Mouse (Mus musculus) hematopoietic stem cell, adult 5-6 weeks (primary cell): ENCODE measurements at regions not wholly inside any gene's neighbourhood (a gene's known extent, or its start where the extent isn't known, plus 50 kb on each side); places are given as distances from the start of the nearest gene placed in this dataset.
A peak's percentile ranks its signal among the peaks of the same experiment; 100 is the strongest.
"Not testable (repeated sequence)": the region's sequence is repeated elsewhere in the genome, so short reads cannot be mapped to it uniquely, and the experiment has no call there.

Experiments used
- ATAC-seq, 2 experiments: fragments of 125-278 bp in 1 of 2; replicated peaks in 1 of 2; 2 replicates each; pipeline ENCODE4 v1.8.0; 2016 to 2017; ENCODE audit warnings: inconsistent platforms in 2 of 2, mild to moderate bottlenecking in 2 of 2, moderate number of reproducible peaks in 2 of 2, low read depth in 1 of 2, moderate TSS enrichment in 1 of 2; ENCODE audit not compliant: low FRiP score in 2 of 2, poor library complexity in 2 of 2, severe bottlenecking in 2 of 2, insufficient read depth in 1 of 2, low TSS enrichment in 1 of 2

DNA sequence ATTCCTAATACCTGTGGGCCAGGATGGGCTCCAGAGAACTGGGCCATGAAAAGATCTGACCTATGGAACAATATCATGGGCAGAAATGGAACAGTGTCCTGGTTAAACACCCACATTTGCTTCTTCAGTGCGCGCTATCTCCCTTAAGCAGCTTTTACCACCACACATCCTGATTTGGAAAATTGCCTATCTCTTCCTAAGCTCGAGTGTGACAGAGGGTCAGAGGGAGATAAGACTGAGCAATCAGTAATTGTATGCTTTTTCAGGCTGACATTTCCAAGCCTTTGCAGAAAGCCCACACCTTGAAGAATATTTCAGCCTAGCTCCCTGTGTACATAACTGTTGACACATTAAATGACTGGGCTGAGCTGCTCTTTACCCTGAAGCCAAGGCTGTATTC lies 93.5 kb upstream of the Atxn1 start:
- peak; percentile 21 to 32; a peak in 2 of 4 replicates for ATAC-seq

DNA sequence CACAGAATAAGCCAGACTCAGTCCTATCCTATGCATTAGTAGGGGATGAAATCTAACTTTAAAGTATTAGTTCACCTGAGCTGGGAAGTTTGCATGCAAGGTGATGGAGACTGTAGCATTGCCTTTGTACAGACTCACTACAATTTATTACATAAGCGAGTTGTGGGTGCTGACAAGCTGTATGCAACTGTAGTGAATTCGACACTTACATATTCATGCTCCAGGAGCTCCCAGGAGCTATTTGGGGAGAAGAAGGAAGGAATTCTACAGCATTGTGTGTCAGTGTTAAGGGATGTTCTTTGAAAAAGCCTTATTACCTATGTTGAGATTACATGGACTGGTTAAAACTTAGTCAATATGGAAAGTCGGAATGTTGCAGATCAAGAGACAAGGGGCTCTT lies 90.6 kb upstream of the Atxn1 start:
- no peak for ATAC-seq

DNA sequence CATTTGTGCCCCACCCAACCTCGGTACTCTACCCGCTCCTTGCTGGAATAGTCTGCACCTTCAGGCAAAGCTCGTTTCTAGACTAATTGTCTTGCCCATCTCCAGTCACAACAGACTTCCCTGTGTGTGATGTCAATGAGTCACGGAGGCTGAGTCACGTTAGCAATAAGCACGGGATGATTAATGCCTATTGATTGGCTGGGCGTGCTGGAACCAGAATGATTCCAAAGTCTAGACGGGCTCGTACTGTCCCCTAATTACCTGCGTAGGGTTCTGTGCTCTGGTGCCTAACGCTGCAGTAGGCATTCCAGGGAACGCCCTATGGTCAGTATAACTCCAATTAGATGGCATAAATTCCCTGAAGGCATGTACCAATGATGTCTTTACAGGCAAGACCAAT lies 78.8 kb upstream of the Atxn1 start:
- ATAC-seq = no peak

DNA sequence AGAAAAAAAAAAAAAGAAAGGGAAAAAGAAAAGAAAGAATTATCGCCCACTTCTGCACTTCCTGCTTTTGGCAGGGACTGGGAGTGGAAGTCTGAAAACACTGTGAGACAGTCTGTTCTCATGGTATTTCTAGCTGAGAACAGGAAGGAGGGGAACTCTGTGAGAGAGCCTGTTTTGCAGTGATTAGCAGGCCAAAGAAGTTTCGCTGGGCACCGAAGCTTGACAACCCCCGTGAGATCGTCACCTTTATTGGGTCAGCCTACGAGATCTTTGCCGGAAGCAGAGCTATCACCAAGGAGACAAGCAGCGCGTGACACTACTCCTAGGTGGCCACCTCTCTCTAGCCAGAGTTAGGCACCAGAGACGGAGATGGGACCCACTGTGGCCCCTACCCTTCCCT lies 78.2 kb upstream of the Atxn1 start:
- ATAC-seq = peak; percentile 68 to 72; a peak in 3 of 4 replicates

DNA sequence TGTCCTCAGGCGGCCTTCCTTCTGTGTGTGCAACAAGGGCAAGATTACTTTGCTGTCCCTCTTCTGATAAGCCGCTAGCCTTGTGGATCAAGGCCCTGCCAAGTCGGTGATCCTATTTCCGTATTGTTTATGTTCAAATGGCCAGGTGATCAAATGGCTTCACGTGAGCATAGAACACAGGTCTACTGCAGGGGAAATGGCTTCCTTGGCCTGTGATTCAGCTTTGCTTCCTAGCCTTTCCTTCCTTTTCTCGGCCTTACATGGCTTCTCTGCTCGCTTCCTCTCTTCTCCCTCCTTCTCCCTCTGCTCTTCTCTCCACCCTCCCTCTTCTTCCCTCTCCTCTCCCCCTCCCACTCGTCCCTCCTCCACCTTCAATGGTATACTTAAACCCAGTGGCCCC lies 77.4 kb upstream of the Atxn1 start:
- ATAC-seq = no peak

DNA sequence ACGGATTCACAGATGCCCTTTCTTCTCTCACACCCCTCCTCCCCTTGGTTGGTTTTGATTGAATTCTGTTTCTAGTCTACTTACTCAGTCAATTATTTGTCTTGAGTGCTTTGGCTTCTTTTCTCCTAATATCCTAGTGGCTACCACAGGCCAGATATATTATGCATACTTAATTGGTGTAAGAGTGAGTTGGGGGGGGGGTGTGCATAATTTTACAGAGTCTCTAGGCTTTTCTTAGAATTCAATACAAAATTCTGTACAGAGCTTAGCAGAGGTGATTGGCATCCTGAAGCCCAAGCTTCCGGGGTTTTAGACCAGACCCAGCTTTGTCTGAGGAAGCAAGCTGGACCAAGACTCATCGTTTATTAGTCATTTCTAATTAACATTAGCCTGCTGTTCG lies 76.7 kb upstream of the Atxn1 start:
- ATAC-seq = no peak

DNA sequence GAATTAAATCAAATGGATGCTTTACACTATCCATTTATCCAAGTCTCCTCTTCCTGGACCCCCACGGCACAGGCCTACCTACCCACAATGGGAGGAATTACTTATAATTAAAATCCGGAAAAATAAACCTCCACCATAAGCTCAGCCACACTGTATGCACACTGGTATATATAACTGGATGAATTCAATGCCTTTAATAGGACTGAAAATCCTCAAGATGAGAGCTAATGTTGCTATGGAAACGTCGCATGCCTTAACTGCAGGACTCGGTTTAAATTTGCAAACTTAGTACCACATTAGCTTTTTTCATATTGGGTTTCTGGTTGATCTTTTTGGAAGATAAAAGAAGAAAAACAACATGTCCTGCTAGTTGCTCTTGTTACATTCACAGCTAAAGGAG lies 75.3 kb upstream of the Atxn1 start:
- ATAC-seq = no peak

DNA sequence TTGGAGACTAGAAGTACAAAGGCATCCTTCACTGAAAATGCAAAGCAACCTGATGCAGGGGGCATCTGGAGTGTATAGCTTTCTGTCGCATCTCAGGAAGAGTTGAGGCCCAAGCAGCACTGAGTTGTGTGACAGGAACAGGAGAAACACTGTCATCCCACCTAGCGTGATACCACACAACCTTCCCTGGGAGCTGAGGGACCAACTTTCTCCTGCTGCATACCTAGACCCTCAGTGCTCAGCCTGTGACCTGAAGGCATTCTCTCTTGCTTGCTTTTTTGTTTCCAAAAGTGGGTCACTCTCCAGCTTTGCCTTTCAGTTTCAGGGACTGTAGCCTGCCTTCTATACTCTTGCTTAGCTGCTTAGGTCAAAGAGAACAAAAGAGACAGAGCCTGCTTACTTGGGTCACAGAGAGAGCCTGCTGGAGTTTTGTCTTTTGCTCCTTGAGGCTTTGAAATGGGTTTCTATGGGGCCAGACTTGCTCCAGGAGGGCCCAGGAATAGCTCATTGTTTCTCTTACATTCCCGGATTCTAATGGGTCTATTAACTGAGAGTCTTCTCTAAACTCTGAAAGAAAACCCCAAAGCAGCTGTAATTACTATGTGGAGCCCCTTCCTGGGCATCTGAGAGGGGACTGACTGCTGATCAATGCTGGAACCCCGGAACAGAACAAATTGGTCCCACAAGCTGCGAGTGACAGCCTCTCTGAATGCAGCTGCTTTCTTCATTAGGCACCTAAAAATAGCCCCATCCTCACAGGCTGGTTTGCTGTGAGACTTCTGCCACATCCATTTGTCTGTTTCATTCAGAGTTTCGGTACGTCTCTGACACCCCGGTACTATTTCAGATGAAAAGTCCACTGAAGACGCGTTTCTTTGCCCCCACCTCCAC lies 73.9 kb upstream of the Atxn1 start:
- ATAC-seq = no peak

DNA sequence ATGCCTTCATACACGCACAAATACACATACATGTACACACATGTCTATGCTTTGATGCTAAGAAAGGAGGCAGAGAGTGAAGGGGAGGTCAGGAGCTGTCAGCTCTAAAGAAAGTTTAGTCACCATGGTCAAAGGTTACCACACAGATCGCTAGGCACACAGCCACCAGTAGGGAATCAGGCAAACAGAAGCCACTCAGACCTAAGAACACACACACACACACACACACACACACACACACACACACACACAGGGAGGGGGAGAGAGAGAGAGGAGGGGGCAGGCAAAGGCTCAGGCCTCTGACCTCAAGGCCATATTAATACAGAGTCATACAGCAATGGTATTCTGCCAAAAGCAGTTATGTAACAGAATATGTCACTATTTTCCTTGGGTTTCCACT lies 67.5 kb upstream of the Atxn1 start:
- 0 out of 4 replicates have a peak, but pooled peaks of 1 of the 2 experiments have one; percentile 27 for ATAC-seq

DNA sequence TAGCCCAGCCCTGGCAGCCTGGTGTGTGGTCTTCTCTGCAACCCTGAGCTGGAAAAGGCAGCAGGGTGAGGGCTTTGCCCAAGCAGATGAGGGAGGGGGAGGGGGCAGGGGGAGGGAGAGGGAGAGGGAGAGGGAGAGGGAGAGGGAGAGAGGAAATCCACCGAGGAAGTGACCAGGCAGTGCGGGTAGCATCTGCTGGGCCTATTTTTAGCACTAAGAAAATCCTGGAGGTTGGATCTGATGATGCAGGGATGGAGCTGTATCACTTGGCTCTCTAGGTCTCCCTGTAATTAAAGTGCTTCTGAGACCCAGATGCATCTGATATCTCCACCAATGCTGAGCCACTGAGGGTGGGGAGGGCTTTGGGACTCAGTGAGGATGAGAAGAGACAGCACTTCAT lies 61.2 kb upstream of the Atxn1 start:
- no peak for ATAC-seq

DNA sequence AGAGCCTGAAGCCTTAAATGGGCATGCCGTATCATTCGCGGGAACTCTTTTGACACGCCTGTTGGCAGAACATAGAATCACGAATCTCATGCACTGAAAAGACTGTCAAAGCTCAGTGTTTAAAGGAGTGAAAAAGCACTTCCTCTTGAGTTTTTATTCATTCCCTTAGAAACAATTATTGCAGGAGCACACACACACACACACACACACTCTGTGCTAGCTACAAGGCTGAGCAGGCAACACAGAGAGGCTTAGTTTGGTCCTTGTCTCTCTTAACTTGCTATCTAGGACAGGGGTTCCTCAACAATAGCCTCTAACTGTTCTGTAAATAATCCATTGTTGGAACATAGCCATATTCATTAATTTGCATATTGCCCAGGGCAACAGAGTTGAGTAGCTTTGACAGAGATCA lies 58.8 kb upstream of the Atxn1 start:
- no peak for ATAC-seq

DNA sequence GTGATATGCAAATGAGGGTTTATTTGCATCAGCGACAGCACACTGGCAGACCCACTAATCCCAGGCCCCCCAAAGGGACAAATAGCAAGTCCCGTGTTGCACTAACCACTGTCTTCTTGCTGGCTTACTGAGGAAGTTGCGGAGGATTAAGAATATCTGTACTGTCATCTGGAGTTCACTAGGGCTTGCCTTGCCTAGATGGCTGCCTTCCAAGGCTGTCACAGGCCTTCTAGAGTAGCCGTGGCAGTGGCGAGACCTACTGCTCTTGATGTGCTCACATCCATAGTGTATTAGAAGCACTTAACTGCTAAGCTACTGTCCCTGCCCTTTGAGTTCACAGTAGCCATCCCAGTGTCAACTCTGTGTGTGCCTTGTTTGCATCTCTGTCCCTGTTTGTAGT lies 58.4 kb upstream of the Atxn1 start:
- no peak for ATAC-seq

DNA sequence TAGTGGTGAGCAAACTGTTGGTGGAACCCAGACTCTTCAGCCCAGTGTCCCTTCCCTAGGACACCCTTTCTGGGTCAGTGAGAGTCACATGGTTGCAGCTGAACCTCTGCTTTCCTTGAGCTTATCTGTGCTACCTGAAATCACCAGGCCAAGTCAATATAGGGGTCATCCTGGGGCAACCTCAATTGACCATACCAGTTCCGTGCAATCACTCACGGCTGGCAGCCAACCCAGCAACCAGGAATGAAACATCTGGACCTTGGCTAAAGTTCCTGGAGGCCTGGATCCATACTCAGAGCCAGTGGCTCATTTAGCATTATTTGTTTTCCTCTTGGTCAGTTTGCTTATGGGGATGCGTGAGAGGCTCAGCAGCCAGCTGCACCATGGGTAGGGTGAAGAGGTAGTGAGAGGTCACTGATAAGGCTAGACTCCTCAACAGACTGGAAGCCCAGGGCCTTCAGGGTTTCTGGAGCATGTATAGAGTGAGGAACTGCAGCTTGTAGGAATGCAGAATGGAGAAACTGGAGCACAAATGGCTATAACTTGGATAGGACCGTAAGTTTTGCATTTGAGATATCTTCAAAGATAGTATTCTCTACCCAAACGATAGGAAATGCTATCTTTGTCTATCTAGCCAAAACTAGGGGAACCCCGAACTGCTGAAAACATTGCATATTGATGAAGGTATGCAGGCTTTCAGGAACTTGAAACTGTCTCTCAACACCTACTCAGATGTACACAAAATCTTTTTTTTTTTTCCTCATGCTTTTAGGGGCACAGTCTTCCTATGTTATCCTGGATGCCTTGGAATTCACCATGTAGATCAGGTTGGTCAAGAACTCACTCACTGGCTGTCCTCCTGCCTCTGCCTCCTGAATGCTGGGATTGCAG lies 56.4 kb upstream of the Atxn1 start:
- ATAC-seq = no peak

DNA sequence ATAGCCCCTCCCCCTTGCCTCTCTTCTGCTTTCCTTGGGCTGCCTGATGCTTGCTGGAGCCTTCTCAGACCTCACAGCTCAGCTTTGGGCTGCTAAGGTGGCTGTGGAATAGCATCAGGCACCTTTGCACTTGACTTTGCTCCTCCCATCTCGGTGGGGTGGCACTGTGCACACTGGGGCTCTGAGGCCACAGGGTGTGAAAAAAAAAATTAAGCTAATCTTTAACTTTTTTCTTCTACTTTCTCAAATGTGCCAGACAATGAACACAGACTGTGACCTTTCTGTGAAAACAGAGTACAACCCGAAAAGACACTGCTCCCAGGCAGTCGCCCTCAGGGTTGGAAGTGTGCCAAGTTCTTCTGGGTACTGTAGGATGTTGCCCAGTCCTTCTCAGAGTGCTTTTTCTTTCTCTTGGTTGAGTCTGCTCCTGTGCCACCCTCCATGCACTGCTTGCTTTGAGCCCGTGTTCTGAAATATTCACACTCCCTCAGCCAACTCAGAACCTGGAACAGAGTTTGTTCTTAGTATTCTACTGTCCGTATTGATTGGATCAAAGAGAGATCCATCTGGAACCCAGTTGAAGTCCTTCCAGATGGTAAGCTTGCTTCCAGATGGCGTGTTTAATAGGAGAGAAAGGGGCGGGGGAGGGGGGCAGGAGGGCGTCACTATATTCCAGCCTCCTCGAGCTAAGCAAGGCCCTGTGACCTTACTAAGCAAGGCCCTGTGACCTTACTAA lies 54.8 kb upstream of the Atxn1 start:
- no peak for ATAC-seq

DNA sequence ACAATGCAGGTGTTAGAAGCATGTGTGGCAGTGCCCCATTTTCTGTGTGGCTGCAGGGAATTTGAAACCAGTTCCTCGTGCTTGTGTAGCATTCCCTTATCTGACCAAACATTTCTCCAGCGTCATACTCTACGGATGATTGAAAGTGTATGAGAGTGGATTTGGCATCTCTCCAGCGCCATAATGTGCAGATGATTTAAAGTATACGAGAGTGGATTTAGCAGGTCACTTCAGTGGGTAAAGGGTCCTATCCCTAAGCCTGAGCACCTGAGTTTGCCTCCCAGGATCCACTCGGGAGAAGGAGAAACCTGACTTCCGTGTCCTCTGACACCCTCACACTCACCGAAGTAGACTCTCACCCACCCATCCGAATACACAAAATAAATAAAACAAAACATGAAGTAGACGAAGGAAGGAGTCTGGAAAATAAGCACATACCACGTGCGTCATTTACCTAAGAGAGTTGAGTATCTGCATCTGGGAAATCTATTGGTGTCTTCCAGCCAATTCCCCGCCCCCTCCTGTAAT lies 54.2 kb upstream of the Atxn1 start:
- no peak for ATAC-seq

DNA sequence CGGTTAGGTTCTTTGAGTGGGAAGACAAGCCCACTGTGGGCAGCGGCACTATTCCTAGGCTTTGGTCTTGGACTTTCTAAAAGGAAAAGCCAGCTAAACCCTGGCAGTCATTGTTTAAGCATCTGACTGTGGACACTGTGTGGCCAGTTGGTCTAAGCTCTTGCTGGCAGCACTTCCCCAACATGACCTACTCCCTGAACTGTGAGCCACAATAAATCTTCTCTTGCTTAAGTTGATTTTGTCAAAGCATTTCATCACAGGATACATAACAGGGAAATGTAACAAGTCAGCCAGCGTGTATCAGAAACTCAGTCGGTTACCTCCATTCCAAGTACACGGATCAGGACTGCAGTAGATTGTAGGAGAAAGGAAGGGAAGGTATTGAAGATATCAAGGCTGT lies 52.9 kb upstream of the Atxn1 start:
- ATAC-seq = no peak

DNA sequence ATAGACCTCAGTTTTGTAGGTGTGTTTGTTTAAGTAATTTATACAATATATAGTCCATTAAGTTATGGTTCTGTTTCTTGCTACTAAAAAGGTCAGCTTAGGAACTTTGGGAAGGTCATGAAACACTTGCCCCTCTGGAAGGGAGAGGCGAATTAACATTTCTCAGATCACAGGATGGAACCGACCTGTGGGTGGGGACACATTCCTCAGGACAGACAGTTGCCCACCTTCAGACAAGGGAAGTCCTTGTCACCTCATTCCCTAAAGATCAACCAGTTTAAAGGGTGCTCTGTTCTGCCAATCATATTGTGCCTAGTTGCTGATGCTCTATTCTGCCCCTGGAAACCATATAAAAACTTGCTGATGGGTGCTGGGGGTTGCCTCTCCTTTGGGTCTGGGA lies 52.2 kb upstream of the Atxn1 start:
- not testable (repeated sequence) for ATAC-seq

DNA sequence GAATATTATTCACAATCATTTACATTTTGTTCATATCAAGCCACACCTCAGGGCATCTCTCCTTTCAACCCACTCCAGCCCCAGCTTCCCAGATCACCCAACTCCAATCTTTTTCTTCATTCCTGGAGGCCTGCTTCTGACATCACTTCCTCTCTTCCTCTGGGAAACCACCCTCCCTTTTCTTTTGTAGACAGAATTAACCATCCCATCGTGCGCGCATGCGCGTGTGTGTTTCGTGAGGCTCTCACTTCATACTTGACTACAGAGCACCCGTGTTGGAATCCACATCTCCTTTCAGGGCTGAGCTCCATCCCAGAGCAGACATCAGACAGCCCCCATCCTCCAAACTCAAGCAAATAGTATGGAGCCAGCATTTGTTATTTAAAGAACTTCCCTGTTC lies 50.4 kb upstream of the Atxn1 start:
- no peak for ATAC-seq
